Mouse (Mus musculus) frontal cortex, adult (tissue): ENCODE results near the gene Myh7.
"Not testable (repeated sequence)": the region's sequence is repeated elsewhere in the genome, so short reads cannot be mapped to it uniquely, and the experiment has no call there.

Experiments used
- ATAC-seq: cut with Nextera tagmentation; 2 replicates; pipeline ENCODE4 v1.9.2; 2017; ENCODE audit warnings: mild to moderate bottlenecking, moderate library complexity, mixed read lengths; ENCODE audit not compliant: low TSS enrichment

The Myh7 gene

DNA sequence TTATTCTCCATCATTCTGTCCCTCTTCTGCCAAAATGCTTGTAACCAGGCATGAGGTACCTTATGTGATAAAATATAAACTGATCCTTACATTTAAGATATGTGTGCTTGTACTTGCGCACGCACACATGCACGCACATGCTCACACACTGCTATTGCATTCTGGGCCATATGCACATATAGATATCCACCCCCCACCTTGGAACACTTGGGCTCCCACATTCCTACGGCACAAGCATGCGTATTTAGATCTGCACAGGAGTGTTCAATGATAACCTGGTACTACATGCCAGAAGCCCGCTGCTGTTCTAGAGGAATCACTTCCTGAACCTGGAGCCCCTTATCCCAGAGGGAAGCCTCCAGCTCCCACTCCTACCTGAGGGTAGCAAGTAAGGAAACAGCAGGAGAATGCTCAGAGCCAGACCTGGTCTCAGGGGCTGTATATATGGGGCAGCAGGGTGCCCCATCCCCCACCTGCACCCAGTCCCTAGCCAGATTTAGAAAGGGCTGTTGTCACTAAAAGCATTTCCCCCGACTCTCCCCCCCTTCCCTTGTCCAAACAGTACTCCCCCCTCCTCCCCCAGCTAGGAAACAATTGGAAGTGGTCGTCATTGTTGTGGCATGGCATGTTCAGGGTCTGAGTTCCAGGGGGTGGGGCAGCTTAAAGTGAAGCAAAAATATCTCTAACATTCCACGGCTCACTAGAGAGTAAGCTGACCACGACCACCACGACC, at the start of gene Myh7:
Gene Myh7 (minus strand): TSS at position 491 of the 733 bp plus-strand sequence.
- ATAC-seq = peak; percentile 50; the same call in 1 of the 2 replicates

DNA sequence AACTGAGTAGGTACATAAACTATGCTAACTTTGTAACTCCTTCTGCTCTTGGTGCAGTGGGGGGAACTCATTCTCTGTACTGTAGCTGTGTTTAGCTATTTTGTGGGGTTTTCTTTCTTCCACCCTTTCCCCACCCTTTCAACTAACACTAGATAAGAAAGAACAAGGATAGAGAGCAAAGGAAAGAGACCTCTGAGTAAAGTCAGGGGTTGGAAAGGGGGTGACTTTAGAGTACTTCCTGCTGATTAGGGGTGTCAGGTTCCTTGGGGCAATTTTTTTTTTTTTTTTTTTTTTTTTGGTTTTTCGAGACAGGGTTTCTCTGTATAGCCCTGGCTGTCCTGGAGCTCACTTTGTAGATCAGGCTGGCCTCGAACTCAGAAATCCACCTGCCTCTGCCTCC, 49.3 kb upstream of the Myh7 start:
- ATAC-seq = not testable (repeated sequence)

DNA sequence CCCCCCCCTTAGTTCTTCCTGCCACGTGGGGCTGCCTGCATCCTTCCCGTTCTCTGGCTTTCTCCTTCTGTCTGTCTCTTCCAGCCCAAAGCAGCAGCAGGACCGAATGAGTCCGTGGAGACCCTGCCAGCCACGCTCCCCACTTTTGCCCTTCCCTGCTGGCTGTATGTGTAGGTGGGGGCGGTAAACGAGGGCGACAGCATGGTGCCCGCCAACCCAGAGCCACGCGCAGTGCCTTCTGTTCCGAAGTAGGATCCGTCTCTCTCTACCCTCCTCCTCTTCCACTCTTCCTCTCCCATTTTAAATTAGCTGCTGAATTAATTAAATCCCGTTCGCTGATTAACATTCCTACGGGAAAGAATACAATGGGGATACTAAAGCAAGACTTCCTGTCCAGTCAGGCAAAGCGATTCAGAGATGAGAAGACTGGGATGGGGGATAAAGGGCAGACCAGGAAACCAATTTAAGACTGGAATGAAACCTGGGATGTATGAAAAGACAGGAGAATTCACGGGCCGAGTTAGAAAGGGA, 38.3 kb upstream of the Myh7 start:
- peak; percentile 65; the same call in 1 of the 2 replicates for ATAC-seq

DNA sequence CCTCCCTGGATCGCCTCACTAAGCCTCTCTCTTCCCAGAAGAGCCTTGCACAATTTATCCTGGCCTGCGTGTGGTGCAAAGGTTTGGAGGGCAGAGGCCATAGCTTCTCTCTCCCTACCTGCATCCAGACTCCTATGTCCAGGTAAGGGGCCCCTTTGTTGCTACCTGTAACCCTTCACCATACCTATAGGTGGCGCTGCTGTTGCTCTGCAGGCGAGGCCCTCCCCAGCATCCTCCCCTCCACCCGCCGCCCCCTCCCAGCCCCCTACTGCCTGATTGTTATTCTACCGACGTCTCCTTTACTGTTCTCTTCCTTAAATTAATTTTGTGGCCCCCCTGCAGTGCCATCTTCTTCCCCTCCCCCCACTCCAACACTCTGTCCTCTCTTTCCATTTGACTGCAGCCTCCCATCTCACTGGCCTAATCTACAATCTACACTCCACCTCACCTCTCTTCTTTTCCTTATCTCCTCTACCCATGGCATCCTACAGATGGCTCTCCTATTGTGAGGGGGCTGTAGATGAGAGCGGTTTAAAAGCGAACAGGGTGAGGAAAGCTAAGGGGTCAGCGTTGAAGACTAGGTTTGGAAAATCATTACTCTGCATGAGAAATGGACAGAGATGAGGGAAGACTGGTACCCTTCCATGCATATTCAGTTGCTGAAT, 34.7 kb upstream of the Myh7 start:
- no peak; the same call in 1 of the 2 replicates for ATAC-seq

DNA sequence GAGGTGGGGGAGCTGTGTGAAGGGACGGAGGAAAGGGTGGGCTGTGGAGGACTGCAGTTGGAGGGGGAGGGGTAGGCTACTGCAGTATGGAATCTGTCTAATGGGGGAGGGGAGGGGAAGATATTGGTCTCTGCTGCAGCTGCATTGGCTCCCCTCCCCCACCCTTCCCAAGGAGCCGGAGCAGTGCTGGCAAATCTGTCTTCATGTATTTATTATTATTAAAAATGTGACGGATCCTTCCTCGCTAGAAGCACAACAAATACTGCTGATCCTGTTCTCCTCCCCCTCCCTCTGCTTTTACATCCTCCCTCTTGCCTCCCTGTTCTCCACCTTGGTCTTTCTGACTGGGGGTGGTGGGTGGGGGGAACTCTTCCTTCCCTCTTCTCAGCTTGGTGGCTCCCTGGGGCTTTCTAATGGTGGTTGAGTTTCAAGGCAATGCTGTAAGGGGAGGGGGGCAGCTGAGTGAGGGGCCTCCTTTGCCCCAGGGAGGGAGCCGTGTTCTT, 34.0 kb upstream of the Myh7 start:
- ATAC-seq = no peak

DNA sequence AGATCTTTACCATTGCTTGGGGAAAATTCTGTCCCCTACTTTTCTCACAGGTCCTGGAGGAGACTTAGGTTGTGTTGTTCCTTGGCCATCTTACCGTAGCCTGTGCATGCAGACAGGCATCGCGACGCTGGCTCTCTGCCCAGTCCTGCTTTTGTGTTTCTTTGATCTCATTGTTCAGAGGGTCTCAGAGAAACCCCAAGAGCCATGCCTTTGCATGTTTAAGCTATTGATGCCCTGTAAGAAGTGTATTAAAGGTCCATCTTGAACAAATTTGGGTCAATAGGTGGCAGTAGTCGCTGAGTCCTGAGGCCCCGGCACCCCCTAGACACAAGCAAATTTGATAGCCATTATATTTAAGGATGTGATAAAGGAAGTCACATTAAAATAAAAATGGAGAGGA, 33.2 kb upstream of the Myh7 start:
- ATAC-seq = no peak

DNA sequence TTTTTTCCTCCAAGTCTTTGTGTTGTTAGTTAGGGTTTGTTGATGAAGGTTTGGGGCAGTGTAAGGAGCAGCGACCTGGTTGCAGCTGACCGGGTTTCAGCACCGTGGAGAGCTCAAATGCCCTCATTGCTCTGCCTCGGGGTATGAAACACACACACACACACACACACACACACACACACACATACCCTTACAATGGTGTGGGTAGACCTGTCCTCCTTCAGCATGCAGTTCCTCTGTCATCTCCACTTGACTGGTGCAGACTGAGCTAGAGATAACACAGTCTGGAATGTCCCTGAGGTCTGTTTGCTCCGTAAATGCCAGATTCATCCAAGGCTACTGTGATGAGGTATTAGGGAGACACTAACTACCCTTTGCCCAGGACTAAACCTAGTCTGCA, 32.8 kb upstream of the Myh7 start:
- no peak for ATAC-seq

DNA sequence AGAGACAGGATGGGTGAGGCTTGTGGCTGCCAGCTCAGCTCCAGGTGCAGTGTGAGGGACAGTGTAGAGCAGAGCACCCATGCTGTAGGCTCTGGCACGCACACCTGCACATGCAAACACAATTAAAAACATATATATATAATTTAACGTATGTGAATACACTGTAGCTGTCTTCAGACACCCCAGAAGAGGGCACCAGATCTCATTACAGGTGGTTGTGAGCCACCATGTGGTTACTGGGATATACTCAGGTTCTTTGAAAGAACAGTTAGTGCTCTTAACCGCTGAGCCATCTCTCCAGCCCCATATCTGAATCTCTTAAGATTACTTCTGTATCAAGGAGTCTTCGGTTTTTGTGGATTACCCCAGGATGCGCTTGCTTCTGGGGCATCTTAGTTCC, 31.1 kb upstream of the Myh7 start:
- no peak for ATAC-seq

DNA sequence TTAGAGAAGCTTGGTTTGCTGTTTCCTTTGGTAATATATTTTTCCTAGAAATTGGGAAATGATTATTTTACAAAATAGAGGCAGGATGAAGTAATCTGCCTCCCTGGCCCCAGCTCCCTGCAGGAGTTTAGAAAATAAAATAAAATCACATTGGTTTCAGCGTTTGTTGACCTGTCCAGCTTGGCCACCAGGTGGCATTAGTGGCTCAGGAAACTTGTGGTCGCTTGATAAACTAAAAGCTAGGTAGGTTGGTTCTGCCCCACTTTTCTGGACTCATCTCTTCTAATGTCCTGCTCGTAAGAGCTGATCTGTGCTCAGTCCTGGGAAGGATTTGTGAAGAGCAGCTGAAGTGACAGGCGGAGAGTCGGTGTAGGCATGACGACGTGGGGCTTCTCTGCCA, 29.8 kb upstream of the Myh7 start:
- peak; percentile 48 for ATAC-seq

DNA sequence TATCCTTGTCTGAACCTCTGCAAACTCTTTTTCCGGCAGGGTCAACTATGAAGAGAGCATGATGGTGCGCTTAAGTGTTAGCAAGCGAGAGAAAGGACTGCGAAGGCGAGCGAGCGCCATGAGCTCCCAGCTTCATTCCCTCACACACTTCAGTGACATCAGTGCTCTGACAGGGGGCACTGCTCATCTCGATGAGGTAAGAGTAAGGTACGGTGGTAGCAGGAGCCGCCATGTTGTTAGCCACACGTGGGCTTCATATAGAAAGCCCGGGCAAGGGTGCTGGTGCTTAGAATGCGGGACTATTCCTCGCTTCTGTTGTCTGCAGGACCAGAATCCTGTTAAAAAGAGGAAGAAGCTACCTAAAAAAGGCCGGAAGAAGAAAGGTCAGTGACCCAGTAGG, 28.6 kb upstream of the Myh7 start:
- ATAC-seq = no peak

DNA sequence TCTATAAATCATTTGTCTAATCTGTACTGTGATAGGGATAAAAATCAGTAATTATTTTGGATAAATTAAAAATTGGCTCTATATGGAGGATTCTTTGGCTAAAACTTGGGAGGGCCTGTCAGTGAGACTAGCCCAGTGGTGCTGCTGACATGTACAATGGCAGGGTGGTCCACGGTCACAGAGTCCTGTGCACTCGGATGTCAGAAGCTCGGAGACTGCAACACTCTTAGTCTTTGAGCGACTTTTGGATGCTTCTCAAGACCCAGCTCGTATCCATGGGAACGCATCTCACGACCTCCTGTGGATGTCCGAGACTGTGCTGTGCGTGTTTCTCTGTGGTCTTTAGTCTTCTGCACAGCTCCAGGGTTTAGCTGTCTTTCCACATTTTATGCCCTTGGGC, 26.0 kb upstream of the Myh7 start:
- no peak for ATAC-seq

DNA sequence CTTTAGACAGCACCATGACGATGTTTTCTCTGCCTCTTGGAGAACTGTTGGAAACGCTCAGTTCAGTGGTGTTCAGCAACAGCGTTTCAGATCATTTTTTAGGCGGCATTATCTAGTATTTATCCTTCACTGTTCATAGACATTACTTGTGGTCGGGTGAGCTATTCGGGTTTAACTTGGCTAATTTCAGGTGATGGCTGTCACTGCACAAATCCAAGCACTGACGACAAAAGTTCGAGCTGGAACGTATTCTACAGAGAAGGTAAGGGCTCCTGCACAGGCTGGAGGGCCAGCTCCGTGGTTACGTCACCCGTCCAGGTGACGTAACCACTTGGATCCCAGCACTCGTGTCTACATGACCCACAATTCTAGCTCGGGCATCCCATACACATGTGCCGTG, 22.4 kb upstream of the Myh7 start:
- ATAC-seq = no peak

DNA sequence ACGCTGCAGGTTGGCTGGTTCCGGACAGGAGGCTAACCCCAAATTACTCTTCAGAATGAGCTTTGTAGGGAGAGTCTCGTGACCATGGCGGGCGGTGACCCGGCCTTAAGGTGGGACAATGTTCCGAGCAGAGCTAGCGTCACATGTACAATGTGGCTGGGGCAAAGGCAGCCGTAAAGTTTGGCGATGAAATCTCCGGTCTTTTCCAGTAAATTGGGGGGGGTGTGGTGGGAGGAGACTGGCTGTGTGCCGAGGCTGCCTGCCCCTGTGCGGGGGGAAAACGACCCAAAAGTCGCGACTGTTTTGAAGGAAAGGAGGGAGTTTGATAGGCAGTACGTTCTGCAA, 21.3 kb upstream of the Myh7 start:
- ATAC-seq = peak; percentile 14

DNA sequence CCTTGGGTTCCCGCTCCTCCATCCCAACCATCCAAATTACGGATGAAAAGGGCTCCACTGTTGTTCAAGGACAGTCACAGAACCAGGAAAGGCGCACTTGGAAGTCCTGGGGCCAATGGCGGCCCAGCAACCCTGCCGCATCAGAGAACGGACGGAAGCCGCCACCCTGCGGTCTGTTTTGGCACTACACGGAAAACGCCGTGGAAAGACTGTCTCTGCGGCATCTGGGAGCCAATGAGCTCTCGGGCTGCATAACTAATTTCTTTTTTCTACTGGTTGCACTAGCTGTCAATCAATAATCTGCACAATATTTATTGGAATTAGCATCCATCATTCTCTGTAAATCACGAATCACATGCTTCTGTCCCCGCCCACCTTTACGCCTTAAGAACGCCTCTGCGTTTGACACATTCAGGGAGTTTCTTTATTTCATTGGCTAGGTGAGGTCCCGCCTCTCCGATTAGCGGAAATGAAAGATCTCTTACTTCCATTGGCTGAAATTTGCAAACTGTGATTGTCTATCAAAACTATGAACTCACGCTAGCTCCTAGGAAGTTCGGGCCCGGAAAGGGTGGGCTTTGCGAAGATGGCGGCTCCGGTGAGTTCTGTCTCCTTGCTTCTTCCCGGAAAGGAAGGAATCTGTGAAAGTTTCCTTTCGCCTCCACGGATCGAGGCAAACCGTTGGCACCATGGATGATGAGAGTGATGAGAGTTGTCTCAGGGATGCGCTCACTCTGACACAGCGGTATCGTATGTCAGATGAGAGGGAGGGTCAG, 20.8 kb upstream of the Myh7 start, which contains the start of gene Ngdn:
Gene Ngdn (plus strand): TSS at position 464 of the 776 bp plus-strand sequence.
- ATAC-seq = peak; percentile 89

DNA sequence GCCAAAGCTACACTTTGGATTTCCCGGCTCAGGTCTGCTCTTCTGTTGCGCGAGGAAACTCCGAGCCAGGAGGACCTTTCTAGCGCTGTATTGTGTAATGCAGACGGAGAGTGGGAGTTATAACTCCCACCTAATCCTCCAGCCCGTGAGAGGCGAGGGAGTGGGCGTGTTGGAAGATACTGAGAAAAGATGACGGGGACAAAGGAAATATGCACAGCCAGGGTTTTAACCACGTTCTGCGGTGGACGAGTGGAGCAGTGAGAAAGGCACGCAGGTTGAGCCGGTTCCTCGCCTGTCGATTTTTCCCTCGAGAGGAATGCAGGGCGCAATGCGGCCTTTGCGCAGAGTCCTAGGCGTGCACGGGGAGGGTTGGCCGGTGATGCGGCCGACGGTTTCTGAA, 20.2 kb upstream of the Myh7 start:
- peak; percentile 65 for ATAC-seq

DNA sequence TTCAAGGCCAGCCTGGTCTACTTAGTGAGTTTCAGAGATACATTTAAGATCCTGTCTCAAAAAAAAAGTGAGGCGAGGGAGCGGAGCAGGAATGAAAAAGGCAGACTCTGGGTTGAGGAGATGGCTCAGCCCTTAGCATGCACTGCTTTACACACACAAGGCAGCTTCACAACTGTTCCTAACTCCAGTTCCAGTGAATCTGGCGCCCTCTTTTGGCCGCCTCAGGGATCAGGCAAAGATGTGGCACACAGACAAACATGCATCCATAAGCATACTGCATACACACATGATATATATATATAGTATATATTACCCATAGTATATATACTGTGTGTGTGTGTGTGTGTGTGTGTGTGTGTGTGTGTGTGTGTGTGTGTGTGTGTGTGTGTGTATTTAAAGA, 16.7 kb upstream of the Myh7 start:
- no peak for ATAC-seq

DNA sequence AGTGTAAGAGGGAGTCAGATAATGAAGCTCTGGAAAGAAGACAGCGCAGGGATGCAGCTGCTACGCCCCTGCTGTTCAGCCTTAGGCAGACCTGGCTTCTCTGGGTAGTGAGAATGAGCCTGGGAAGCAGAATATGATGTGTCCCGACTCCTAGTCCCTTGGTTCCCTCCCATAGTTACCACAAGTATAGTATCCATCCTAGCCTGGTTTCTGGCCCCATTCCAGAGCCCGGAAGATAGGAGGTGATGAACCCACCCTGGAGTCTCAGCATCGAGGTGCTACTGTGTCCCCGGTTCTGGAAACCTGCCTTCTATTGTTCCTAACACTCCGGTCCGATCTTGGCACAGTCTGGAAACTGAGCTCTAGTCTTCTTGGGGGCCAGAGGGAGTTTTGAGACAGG, 14.0 kb upstream of the Myh7 start:
- ATAC-seq = no peak

DNA sequence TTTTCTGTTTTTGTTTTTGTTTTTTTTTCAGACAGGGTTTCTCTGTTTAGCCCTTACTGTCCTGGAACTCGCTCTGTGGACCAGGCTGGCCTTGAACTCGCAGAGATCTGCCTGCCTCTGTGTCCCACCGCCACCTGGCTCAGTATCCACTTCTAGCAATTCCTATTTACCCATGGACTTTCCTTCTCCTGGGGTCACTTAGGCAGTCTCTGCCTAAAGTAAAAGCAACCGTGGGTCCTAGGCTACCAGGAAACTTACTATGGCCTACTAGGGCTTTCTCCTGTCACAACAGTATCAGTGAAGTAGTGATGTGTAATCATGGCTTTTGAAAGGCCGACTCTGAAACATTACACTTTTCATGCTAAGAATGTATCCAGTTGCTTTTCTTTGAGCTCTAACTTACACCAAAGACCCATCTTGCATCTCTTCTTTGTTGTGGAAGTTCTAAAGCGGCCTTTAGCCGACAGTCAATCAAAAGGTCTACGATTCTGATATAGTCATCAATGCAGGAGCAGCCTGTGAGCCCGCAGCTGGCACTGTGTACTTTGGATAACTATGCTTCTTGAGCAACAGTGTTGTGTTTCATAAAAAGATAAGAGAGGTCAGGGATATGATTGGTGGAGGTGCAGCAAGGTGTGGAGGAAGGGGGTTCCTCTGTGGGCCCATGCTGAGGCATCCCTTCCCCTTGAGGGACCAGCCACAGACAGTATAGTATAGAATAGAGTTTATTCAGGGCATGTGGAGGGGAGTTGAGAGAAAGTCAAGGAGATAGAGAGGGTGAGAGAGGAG, 12.9 kb upstream of the Myh7 start:
- ATAC-seq = no peak

DNA sequence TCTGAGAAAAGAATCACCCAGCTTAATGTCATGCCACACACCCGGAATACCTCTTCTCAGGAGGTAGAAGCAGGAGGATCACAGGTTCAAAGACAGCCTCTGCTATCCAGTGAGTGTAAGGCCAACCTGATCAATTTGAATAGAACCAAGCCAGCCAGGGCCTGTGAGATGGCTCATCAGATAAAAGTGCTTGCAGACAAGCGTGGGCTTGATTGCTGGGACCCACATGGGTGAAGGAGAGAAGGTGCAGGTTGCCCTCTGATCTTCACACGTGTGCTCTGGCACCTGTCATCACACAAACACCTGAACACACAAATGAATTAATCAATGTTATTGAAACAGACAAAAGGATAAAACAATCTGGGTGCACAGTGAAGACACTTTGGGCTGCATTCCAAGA, 12.1 kb upstream of the Myh7 start:
- ATAC-seq = no peak

DNA sequence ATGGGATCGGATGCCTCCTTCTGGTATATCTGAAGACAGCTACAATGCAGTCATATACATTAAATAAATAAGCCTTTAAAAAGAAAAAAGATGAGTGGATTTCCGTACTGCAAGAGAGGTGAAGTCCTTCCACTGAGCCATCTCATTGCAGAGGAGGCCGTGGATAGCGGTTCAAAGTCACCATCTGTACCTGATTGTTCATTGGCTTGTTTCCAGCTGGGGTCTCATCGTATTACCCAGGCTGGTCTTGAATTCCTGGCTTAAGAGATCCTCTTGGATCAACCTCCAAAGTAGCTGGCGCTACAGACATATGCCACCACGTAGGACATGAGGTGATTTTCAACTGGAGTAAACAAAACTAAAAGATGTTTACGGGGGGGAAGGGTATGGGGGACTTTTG, 11.5 kb upstream of the Myh7 start:
- ATAC-seq = no peak

DNA sequence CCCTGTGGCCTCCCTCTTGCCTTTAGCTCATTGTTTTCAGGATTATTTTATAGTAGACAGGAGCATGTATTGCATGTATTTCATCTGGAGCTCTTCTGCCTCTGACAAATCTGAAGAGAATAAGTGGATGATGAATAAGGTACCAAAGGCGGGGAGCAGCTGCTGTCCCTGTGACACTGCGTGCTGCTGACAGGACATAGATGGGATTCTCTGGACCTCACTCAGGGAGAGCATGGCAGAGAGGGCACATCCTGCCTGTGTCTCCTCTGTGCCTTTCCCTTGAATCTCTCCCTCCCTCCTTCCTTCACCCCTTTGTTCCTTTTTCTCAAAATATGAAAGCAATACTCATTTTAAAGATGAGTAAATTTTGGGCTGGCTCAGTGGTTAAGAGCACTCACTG, 11.1 kb upstream of the Myh7 start:
- no peak for ATAC-seq
